Mouse (Mus musculus) layer of hippocampus, adult 8-10 months (tissue): ENCODE results near the gene Abcb7. TPM values are rescaled to one million over a fixed set of nuclear protein-coding genes. Genes with fewer than 3 reads are reported as not detected.

Source experiments
- DNase-seq, 2 experiments: peaks; one replicate each; pipeline ENCODE4 v3.0.0; 2022; ENCODE audit warnings: low spot score in 2 of 2
- total RNA-seq, 4 experiments: library from RNA; stranded (reverse); gene quantifications; 2 replicates each; pipeline ENCODE4 v1.2.4; 2022

Gene Abcb7
- 10 to 100 TPM; 26.5 to 31.2 (median 28.0) TPM for total RNA-seq

DNA sequence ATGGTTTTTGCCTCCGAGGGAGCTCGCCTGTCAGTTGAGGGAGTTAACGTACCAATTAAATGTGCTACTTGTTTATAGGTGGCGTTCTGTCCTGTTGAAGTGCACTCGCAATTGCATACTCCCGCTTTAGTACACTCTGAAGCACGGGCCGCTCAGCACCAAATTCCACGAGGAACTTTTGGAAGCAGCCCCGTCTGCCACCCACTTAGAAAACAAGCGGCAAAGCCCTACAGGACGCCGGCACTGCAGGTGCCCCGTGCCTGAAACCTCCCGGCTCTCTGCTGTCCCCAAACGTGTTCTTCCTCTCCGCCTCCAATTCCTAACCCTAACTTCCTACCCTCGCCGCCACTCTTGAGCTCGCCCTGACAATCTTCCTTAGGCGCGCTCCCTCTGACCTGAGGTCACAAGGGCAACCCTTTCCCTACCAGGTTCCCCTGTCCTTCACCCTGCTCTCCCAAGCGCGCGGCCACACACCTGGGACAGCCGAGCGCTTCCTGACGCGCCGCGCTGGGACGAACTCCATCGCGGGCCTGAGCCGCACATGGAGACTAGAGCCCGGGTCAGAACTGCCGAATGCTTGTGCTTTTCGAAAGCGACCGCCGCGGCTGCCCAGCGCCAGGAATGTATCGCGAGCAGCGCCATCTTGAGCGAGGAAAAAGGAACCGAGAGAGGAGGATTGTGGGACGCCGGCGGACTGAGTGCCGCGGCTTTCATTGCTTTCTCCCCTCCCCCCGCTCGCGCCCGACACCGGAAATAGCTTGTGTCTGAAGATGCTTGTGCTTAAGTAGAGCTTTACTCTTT lies at the start of gene Abcb7:
Gene Abcb7 (minus strand): TSS at position 674 of the 801 bp plus-strand sequence.
- DNase-seq: peak; percentile 70 to 84

DNA sequence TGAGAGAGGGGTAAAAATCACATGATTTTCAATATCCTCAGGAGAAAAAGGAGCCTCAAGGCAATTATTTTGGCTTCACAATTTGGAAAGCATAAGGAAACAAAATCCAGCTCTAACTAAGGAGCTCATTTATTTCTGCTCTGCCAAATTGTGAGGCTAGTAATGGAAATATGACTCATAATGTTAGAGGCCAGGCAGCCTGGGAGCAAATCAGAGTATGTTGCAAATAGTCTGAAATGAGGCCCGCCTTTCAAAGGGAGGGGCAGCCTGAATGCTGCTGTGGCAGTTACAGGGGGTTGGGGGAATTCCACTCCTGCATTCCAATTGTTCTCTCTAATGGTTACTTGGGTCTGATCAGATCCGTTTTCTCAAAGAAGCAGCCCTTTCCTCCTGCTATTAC lies 48.1 kb upstream of the Abcb7 start:
- no peak for DNase-seq

DNA sequence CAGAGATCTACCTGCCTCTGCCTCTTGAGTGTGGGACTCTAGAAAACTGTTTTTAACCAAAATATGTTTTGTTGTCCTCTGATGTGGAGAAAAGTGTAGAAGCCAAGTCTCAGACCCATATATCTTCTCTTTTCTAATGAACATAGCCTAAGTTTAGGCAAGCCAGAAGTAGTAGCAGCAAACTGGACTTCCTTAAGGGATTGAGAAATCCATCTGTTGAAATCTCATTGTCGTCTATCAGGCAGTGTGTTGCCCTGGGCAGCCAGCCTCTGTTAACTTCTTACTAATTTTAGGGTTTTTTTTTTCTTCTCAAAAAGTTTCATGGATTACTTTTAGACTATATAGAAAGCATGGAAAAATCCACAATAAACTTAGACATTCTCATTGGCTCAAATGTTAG lies 38.8 kb upstream of the Abcb7 start:
- no peak for DNase-seq

DNA sequence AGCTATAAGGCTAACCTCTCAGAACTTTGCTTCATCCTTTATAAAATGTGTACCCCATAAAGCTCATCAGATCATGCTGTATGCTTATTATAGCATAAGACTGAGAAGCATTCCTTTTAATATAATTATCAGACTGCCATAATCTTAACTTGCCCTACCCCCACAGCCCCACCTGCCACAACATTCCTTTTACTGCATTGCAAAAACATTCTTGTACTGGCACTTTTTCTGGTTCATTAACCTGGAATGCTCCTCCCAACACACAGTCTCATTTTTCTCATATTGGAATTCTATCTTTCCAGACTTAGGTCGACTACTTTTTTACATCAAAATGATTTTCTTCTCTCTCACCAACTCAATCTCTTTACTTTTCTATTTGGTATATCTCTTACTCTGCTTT lies 19.8 kb upstream of the Abcb7 start:
- no peak for DNase-seq

DNA sequence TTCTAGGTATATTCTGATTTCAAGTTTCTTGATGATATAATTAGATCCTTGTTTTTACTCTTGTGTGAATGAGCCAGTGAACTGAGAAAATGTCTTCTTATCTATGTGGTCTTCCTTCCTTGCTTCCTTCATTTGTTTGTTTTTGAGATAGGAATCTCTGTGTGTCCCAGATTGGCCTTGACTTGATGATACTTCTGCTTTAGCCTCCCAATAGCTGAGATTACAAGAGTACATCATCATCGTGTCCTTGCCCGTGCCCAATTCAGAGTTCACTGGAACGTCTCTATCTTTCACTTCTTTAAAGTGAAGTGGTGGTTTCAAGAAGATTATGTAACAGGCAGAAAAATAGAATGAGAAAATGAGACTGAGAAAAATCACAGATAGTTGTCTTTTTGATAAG lies 14.5 kb upstream of the Abcb7 start:
- no peak for DNase-seq

DNA sequence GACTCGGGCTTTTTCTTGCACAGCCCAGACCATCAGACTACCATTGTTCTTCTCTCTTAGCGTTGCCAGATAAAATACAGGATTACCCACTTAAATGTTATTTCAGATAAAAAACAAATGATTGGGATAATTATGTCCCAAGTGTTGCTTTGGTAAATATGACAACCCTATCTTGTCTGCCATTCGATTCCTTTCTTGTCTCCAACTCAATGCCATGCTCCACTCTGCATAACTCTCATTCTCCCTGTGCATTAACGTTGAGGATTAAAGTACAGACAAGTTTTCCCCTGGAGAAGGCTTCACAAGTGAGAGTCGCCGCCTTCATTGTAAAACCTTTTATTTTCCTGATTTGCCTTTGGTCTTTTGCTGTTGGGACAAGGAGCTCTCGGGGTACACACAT lies 339 bp upstream of the Abcb7 start:
- no peak for DNase-seq

DNA sequence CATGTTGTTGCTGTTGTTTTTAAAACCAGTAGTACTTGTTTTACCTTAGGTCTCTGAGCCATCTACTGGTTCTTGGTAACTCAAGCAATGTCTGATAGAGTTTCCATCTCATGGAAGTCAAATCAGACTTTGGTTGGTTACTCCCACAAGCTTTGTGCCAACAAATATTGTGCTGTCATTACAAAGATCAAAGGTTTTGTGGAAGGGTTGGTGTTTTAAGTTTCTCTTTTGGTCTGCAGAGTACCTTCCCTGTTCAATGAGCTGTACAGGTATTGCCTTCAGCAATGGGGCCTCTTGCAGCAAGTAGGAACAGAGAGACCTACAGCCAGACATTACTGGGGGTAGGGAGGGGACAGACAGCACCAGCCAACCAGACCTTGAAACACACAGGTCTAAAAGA lies 5.5 kb downstream of the Abcb7 start:
- no peak for DNase-seq

DNA sequence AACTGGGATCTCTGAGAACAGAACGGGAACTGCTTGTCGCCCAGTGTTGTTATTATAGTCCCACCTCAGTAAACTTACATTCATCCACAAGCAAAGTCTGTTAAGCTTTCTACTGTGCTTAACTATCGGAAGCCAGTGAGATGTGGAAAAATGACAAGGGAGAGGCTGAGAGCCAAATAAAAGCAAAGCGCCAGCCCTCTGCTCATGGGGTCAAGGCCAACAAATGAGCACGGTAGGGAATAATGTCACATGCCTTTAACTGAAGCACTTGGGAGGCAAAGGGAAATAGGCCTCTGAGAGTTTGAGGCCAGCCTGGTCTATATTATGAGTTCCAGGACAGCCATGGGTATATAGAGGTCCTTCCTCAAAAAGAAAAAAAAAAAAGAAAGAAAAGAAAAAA lies 11.2 kb downstream of the Abcb7 start:
- no peak for DNase-seq

DNA sequence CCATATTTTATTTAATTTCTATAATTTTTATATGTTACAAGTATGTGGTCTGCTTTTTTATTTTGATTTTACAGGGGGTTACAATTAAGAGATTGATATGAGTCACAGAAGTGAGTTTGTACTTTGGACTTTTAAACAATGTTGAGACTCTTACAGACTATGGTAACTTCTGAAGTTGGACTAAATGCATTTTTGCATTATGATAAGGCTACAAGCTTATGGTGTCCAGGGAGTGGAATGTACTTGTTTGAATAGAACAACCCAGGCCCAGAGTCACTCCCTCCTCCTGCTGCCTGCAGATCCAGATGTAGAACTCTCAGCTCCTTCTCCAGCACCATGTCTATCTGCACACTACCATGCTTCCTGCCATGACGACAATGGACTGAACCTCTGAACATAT lies 12.5 kb downstream of the Abcb7 start:
- no peak for DNase-seq

DNA sequence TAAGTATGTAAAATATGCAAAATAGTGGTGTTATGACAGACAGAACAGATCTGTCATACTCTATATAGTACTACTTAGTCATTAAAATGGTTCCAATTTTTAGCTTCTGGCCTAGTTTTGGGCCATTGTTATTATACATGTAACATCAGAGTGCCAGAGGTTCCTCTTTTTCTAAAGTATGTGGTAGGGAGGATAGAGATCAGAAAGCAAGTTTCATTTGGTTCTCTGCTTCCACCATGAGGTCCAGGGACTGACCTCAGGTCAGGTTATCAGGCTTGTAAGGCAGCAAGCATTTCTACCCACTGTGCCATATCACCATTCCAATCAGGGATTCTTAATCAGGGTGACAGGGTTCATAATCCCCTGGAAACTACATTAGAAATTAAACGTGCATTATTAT lies 16.1 kb downstream of the Abcb7 start:
- no peak for DNase-seq

DNA sequence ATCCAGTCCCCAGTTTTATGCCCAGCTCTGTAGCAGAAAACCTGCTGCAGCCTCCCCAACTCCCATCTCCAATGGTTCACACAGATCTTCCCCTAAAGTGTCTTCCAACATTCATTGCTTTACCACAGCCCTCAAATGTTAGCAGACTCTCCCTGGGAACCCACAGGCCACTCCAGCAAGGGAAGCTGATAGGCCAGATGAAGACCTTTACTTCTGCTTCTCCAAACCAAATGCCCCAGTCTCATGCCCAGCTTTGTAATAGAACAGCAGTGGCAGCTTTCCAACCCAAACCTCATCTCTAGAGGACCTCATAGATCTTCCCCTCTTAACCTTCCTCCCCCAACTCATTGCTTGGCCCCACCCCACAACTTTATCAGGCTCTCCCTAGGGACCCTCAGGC lies 54.0 kb downstream of the Abcb7 start:
- no peak for DNase-seq

DNA sequence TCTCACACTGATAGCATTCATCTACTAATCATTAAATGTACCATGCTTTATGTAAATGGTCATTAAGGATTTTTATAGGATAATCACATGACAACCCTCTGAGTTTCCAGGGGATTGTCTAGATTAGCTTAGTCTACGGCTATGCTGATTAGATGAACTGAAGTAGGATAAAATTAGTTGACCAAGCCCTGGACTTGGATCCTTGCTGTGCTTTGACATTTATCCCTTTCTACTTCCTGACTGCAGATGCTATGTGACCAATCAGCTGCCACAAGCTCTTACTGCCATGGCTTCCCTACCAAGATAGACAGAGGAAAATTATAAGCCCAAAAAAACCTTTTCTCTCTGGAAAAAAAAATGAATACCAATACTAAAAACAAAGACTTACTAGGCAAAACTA lies 57.8 kb downstream of the Abcb7 start:
- no peak for DNase-seq

DNA sequence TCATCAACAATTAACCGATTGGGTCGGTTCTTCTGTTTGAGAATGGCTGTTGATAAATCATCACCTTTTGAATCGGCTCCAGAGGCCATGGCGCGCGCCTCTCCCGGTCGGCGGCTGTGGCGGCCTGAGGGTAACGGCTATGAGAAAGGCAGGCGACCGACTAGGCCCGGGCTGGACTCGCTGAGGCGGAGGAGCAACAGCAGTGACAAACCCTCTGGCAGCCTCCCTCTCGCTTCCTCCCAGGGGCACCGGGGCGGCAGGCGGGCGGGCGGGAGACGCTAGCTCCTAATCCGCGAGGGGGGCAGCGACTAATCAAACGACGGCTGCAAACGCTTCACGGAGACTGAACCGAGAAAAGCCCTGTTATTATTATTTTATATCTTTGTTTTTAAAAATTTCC lies 65.5 kb downstream of the Abcb7 start:
- DNase-seq: peak in 1 of 2 experiments; percentile 6

DNA sequence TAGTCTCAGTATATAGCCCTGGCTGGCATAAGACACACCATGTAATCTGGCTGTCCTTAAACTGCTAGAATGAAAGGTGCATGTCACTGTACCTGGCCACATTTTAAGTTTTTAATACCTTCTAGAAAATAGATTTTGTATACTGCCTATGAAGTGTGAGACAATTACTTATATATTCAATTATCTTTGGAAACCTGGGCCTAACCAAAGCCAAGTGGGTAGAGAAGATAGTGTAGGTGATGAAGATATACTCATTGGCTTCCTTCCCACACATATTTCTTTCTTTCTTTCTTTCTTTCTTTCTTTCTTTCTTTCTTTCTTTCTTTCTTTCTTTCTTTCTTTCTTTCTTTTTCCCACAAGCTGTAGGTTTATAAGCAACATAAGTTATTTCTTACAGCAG lies 121.9 kb downstream of the Abcb7 start:
- DNase-seq: no peak

DNA sequence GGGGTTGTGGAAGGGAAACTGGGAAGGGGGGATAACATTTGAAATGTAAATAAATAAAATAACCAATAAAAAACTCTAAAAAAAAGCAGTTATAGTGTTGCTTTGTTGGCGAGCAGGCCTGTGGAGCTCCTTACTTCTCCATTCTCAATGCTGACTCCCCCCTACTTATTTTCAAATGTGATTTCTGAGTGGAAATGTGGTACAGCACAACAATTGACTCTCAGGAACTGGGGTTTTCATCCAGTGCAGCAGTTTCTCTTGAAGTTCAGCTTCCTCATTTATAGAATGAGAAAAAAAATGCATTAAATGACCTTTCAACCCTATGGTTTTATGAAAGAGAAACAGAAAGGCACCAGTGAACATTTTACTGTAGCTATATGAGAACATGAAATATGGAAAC lies 133.8 kb downstream of the Abcb7 start:
- DNase-seq: no peak

DNA sequence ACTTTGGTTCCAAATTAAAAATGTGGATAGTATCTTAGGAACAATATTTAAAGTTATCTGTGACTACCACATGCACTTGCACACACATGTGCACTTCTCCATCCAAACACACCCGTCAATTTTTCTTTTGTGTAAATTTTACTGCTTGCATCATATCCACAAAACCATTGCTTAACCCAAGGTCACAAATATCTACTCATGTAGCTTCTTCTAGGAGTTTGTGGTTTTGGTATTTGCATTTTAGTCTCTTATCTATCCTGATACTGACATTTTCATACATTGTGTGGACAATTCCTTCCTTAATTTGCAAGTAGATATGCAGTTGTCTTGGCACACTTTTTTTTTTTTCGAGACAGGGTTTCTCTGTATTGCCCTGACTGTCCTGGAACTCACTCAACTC lies 149.3 kb downstream of the Abcb7 start:
- DNase-seq: no peak

DNA sequence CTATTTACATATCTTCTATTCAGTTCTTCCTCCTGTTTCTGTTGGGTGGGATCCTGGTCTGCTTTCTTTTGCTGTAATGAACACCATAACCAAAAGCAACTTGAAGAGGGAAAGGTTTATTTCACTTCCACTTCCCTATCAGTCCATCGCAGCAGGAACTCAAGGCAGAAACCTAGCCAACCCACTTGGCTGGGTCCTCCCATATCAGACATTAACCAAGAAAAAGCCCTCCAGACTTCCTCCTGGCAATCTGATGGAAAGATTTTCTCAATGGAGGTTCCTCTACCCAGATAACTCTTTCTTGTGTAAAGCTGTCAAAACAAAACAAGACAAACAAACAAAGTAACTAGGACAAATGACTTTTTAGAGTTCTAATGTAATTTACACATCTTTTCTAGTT lies 151.2 kb downstream of the Abcb7 start:
- no peak for DNase-seq

DNA sequence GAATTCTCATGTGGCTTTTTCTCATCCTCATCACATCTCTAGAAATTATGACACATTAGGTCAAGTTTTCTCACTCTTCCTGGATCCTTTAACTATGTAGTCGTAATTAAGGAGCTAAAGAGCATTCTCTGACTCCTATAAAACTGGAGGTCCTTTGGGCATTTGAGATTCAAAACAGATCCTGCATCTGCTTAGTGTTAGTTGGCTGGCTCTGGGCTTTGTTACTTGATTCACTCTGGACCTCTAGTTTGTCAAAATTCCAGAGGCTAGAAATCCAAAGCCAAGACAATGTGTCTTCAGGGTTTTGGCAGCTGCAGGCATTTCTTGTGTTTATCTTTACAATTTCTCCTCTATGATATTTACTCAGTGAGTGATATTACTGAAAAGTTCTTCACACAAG lies 157.1 kb downstream of the Abcb7 start:
- DNase-seq: no peak

Other genes with a start within 250 kb of the Abcb7 start
- 10 to 100 TPM; 30.5 to 38.7 (median 34.6) TPM for gene Nexmif, start 212.7 kb downstream of the Abcb7 start, total RNA-seq
- 10 to 100 TPM; 14.2 to 17.9 (median 15.2) TPM for gene Uprt, start 69.0 kb upstream of the Abcb7 start, total RNA-seq